Mouse (Mus musculus) left cerebral cortex, postnatal 10 days (tissue): Measurements from ENCODE around the gene Itpr2. TPM values are rescaled to one million over a fixed set of nuclear protein-coding genes. Genes with fewer than 3 reads are reported as not detected.
A peak's percentile ranks its signal among the peaks of the same experiment; 100 is the strongest.

Source experiments
- DNase-seq, 2 experiments: peaks; one replicate each; pipeline ENCODE4 v3.0.0; 2021 to 2022; ENCODE audit warnings: low spot score in 2 of 2, mixed read lengths in 1 of 2; ENCODE audit errors: extremely low spot score in 1 of 2
- intact Hi-C: fragments of 180-260 bp; cut with DNase I; formaldehyde crosslinking; loops from one replicate; pipeline ENCODE4 v1.15.1; 2025
- total RNA-seq, 2 experiments: library from RNA; stranded (reverse); gene quantifications; 2 replicates each; pipeline ENCODE4 v1.2.3; 2021

Itpr2 gene
- total RNA-seq, 2 experiments from 2014 or later = 17.0 to 19.3 TPM

GRCm38 (mm10) chr6:146513384-146513783 is 11.4 kb upstream of the Itpr2 start:
- no peak for DNase-seq
- intact Hi-C loops = no loop called here

- no peak for DNase-seq
- intact Hi-C loops = no loop called here
Observed at GRCm38 (mm10) chr6:146511511-146511910, 9.5 kb upstream of the Itpr2 start.

- DNase-seq = no peak
- intact Hi-C loops = no loop called here
Observed at GRCm38 (mm10) chr6:146509891-146510290, 7.9 kb upstream of the Itpr2 start.

GRCm38 (mm10) chr6:146504459-146504858 is 2.4 kb upstream of the Itpr2 start:
- no peak for DNase-seq
- intact Hi-C loops = loop anchor here (5.0 kb wide), 1 partner anchor 92 kb away; no protein-coding TSS in a partner anchor

- intact Hi-C loops = loop anchor here (5.0 kb wide), 1 partner anchor 91 kb away; no protein-coding TSS in a partner anchor
- no peak for DNase-seq
Observed at GRCm38 (mm10) chr6:146502856-146503255, 833 bp upstream of the Itpr2 start.

- DNase-seq = peak in 1 of 2 experiments; percentile 51
- intact Hi-C loops = loop anchor here (5.0 kb wide), 1 partner anchor 89 kb away; no protein-coding TSS in a partner anchor
Observed at GRCm38 (mm10) chr6:146501316-146501865, 632 bp downstream of the Itpr2 start.

- no peak for DNase-seq
- intact Hi-C loops = loop anchor here (5.0 kb wide), 1 partner anchor 88 kb away; no protein-coding TSS in a partner anchor
Observed at GRCm38 (mm10) chr6:146500771-146501170, 1.3 kb downstream of the Itpr2 start.

- DNase-seq = no peak
- intact Hi-C loops = loop anchor here (5.0 kb wide), 1 partner anchor 88 kb away; no protein-coding TSS in a partner anchor
Observed at GRCm38 (mm10) chr6:146500206-146500605, 1.8 kb downstream of the Itpr2 start.

GRCm38 (mm10) chr6:146499566-146499965 is 2.5 kb downstream of the Itpr2 start:
- intact Hi-C loops = no loop called here
- DNase-seq = no peak

- DNase-seq = no peak
- intact Hi-C loops = no loop called here
Observed at GRCm38 (mm10) chr6:146498416-146498815, 3.6 kb downstream of the Itpr2 start.

- intact Hi-C loops = no loop called here
- no peak for DNase-seq
Observed at GRCm38 (mm10) chr6:146497866-146498265, 4.2 kb downstream of the Itpr2 start.

- DNase-seq = no peak
- intact Hi-C loops = no loop called here
Observed at GRCm38 (mm10) chr6:146497435-146497834, 4.6 kb downstream of the Itpr2 start.

- DNase-seq = no peak
- intact Hi-C loops = no loop called here
Observed at GRCm38 (mm10) chr6:146491680-146492079, 10.3 kb downstream of the Itpr2 start.

GRCm38 (mm10) chr6:146490416-146490960 is 11.5 kb downstream of the Itpr2 start:
- intact Hi-C loops = no loop called here

GRCm38 (mm10) chr6:146489841-146490240 is 12.2 kb downstream of the Itpr2 start:
- DNase-seq = no peak
- intact Hi-C loops = no loop called here

More at GRCm38 (mm10) chr6:146490416-146490960, 11.5 kb downstream of the Itpr2 start:
- no peak for DNase-seq

GRCm38 (mm10) chr6:146488749-146489148 is 13.3 kb downstream of the Itpr2 start:
- no peak for DNase-seq
- intact Hi-C loops = no loop called here

- no peak for DNase-seq
- intact Hi-C loops = no loop called here
Observed at GRCm38 (mm10) chr6:146487079-146487478, 14.9 kb downstream of the Itpr2 start.

- DNase-seq = no peak
- intact Hi-C loops = no loop called here
Observed at GRCm38 (mm10) chr6:146486073-146486472, 15.9 kb downstream of the Itpr2 start.

- intact Hi-C loops = no loop called here
- no peak for DNase-seq
Observed at GRCm38 (mm10) chr6:146481441-146481840, 20.6 kb downstream of the Itpr2 start.

GRCm38 (mm10) chr6:146480925-146481324 is 21.1 kb downstream of the Itpr2 start:
- no peak for DNase-seq
- intact Hi-C loops = no loop called here
